Mouse (Mus musculus): ENCODE results near the gene Gm10322.

Gene Gm10322

DNA sequence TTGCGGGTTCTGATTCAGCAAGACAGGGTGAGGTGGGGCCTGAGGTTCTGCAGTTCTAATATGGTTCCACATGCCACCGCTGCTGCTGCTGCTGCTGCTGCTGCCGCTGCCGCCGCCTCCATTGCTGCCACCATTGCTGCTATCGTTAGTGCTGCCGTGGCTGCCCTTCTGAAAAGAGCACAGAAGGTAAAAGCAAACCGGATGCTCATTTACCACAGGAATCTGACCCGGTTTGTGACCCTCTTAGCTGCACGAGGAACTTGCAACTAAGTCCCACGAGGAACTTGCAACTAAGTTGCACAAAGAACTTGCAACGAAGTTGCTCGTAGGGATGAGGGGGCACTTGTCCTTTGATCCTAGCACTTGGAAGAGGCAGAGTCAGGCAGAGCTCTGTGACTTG lies 40.9 kb downstream of the Gm10322 start:
- peak; percentile 49 for DNase-seq (ENCODE audit: low spot score)

DNA sequence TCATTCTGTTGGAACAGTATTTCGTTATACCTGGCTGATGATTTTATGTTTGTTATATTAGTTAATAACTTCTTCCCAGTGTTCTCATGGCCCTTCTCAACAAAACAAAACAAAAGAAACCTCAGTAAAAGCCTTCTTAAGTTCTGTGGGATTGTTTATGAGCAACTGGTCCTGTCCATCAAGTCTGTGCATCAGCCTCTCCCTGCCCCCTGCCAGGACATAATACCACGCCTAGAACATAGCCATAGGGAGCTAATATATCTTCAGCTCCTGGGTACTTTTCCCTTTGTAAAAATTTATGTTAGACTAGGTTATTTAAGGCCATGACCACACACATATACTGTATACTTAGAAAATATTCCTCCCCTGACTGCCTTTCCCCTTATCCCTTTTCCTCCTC lies 48.9 kb downstream of the Gm10322 start:
- DNase-seq (ENCODE audit: low spot score) = no peak

GRCm38 (mm10) chr10:59665503-59666291 lies 49.8 kb downstream of the Gm10322 start:
- no peak for DNase-seq (ENCODE audit: low spot score)
